ENCODE assay signal across 12 mouse cellular contexts in genomic region chr11:68274331-68274811, GRCm38 (mm10).
DNase-seq lines count a peak whose midpoint lies in the region; ATAC-seq lines count a peak whose summit lies in the region.
"Had no signal": no experiment of that assay in that cellular context is flagged by ENCODE, and none has a peak within 500 bp of the region (broad histone marks: within the 10 kb centered on the region; RNA-seq: fewer than 3 reads in every experiment).

No protein-coding gene starts in this region.

- WGBS in embryonic facial prominence, embryonic 14.5 days = 68% methylated on average over 9 of the region's 10 CpGs
- 21% methylated on average over 10 of the region's 10 CpGs for WGBS in hindbrain, embryonic 15.5 days
- WGBS in neural tube, embryonic 11.5 days = 20% methylated on average over 10 of the region's 10 CpGs

- H3K4me3 ChIP-seq in embryonic facial prominence, embryonic 14.5 days (ENCODE audit: low read depth, low read length) = no peak overlapping the region
- H3K4me3 ChIP-seq in hindbrain, embryonic 15.5 days = no peak overlapping the region
- H3K4me3 ChIP-seq in neural tube, embryonic 11.5 days (ENCODE audit: low read depth, low read length) = no peak overlapping the region
- H3K4me3 ChIP-seq: heart, embryonic 13.5 days had no signal

- H3K27ac ChIP-seq in embryonic facial prominence, embryonic 14.5 days (replicated peaks; ENCODE audit: low read depth, low read length) = no peak overlapping the region
- H3K27ac ChIP-seq in hindbrain, embryonic 15.5 days (replicated peaks) = peak overlapping the region; percentile 58
- peak overlapping the region; percentile 65 for H3K27ac ChIP-seq in neural tube, embryonic 11.5 days (ENCODE audit: low read depth, low read length)
- H3K27ac ChIP-seq: heart, embryonic 13.5 days had no signal

- H3K4me2 ChIP-seq in embryonic facial prominence, embryonic 14.5 days (ENCODE audit: low read depth, low read length) = no peak overlapping the region
- H3K4me2 ChIP-seq in hindbrain, embryonic 15.5 days = 0 out of 2 replicates have a peak overlapping the region, but pooled peaks have one; percentile 25
- H3K4me2 ChIP-seq in neural tube, embryonic 11.5 days (ENCODE audit: low read depth) = no peak overlapping the region
- H3K4me2 ChIP-seq: heart, embryonic 13.5 days had no signal

- peak; percentile 45; the same call in 1 of the 2 replicates for ATAC-seq in embryonic facial prominence, embryonic 14.5 days (ENCODE audit: low read depth)
- ATAC-seq in hindbrain, embryonic 15.5 days (ENCODE audit: low FRiP score, low read depth) = peak; percentile 90
- peak; percentile 95 for ATAC-seq in neural tube, embryonic 11.5 days (ENCODE audit: insufficient read depth, low FRiP score, low TSS enrichment)
- ATAC-seq in activated CD4-positive, CD25-positive, alpha-beta regulatory T cell, adult 4 months = no peak

- no peak overlapping the region for H3K9ac ChIP-seq in embryonic facial prominence, embryonic 14.5 days (ENCODE audit: low read depth, low read length)
- H3K9ac ChIP-seq in hindbrain, embryonic 15.5 days = no peak overlapping the region
- no peak overlapping the region for H3K9ac ChIP-seq in neural tube, embryonic 11.5 days (ENCODE audit: low read length)
- H3K9ac ChIP-seq: heart, embryonic 13.5 days had no signal

- peak; percentile 76 for DNase-seq in embryo, embryonic 10 days (ENCODE audit: low spot score)
- no peak for DNase-seq in embryonic facial prominence, embryonic 14.5 days (ENCODE audit: low spot score)
- DNase-seq in neural tube, embryonic 11.5 days (ENCODE audit: low spot score) = peak; percentile 82
- no peak for DNase-seq in adrenal gland, postnatal 10 days
- DNase-seq in adrenal gland, postnatal 14 days = no peak
- DNase-seq: kidney, adult 11 months; layer of hippocampus, postnatal 36 days; liver; lung, postnatal 4 days had no signal

- H3K4me1 ChIP-seq in embryonic facial prominence, embryonic 14.5 days (ENCODE audit: control insufficient read depth, insufficient read depth, low read length) = peaks cover 4% of the 10 kb centered on the region
- peaks cover 38% of the 10 kb centered on the region for H3K4me1 ChIP-seq in hindbrain, embryonic 15.5 days (replicated peaks)
- H3K4me1 ChIP-seq in neural tube, embryonic 11.5 days (ENCODE audit: control insufficient read depth, insufficient read depth, low read length) = peaks cover 38% of the 10 kb centered on the region

- H3K36me3 ChIP-seq in embryonic facial prominence, embryonic 14.5 days (ENCODE audit: control insufficient read depth, insufficient read depth, low read length) = no peaks in the 10 kb centered on the region
- H3K36me3 ChIP-seq in hindbrain, embryonic 15.5 days = no peaks in the 10 kb centered on the region
- H3K36me3 ChIP-seq in neural tube, embryonic 11.5 days (ENCODE audit: control insufficient read depth, insufficient read depth, low read length) = no peaks in the 10 kb centered on the region
- H3K36me3 ChIP-seq: heart, embryonic 13.5 days had no signal

- H3K27me3 ChIP-seq in embryonic facial prominence, embryonic 14.5 days (replicated peaks; ENCODE audit: control insufficient read depth, insufficient read depth, low read length) = no peaks in the 10 kb centered on the region
- H3K27me3 ChIP-seq in hindbrain, embryonic 15.5 days = 0 out of 2 replicates have a peak, but pooled peaks cover 2% of the 10 kb centered on the region
- H3K27me3 ChIP-seq in neural tube, embryonic 11.5 days (ENCODE audit: control insufficient read depth, insufficient read depth, low read length) = no peaks in the 10 kb centered on the region

- H3K9me3 ChIP-seq in embryonic facial prominence, embryonic 14.5 days (ENCODE audit: control insufficient read depth, low read length) = no peaks in the 10 kb centered on the region
- no peaks in the 10 kb centered on the region for H3K9me3 ChIP-seq in hindbrain, embryonic 15.5 days
- H3K9me3 ChIP-seq in neural tube, embryonic 11.5 days (ENCODE audit: control insufficient read depth, low read length) = no peaks in the 10 kb centered on the region
- H3K9me3 ChIP-seq: heart, embryonic 13.5 days had no signal

Comparison
In these comparisons a context has a peak if more than half of its experiments do, and no peak if none do; other contexts are left out.
1. DNase-seq: peak in embryo, embryonic 10 days (single experiment) and neural tube, embryonic 11.5 days (single experiment); none in embryonic facial prominence, embryonic 14.5 days (single experiment), adrenal gland, postnatal 10 days (single experiment) and adrenal gland, postnatal 14 days (single experiment).